Mouse (Mus musculus): Measurements from ENCODE around the gene Arhgap22. TPM values are rescaled to one million over a fixed set of nuclear protein-coding genes. Genes with fewer than 3 reads are reported as not detected.
A peak's percentile ranks its signal among the peaks of the same experiment; 100 is the strongest.

Arhgap22 gene
- total RNA-seq, 2 experiments from 2014 or later: 9.9 to 10.9 TPM

GRCm38 (mm10) chr14:33363611-33364010 lies 149.8 kb downstream of the Arhgap22 start:
- no peak for DNase-seq (ENCODE audit: low spot score in 2 of 2)

GRCm38 (mm10) chr14:33364061-33364460 lies 150.2 kb downstream of the Arhgap22 start:
- no peak for DNase-seq (ENCODE audit: low spot score in 2 of 2)

- DNase-seq (ENCODE audit: low spot score in 2 of 2): no peak
Observed at GRCm38 (mm10) chr14:33366891-33367777, 153.3 kb downstream of the Arhgap22 start.

- DNase-seq (ENCODE audit: low spot score in 2 of 2): no peak
Observed at GRCm38 (mm10) chr14:33369375-33369774, 155.5 kb downstream of the Arhgap22 start.

GRCm38 (mm10) chr14:33370056-33370455 lies 156.2 kb downstream of the Arhgap22 start:
- no peak for DNase-seq (ENCODE audit: low spot score in 2 of 2)

GRCm38 (mm10) chr14:33371248-33371647 lies 157.4 kb downstream of the Arhgap22 start:
- DNase-seq (ENCODE audit: low spot score in 2 of 2): peak; percentile 63 to 82

GRCm38 (mm10) chr14:33373271-33373670 lies 159.4 kb downstream of the Arhgap22 start:
- no peak for DNase-seq (ENCODE audit: low spot score in 2 of 2)

- no peak for DNase-seq (ENCODE audit: low spot score in 2 of 2)
Observed at GRCm38 (mm10) chr14:33374089-33374488, 160.3 kb downstream of the Arhgap22 start.

GRCm38 (mm10) chr14:33377211-33377610 lies 163.4 kb downstream of the Arhgap22 start:
- DNase-seq (ENCODE audit: low spot score in 2 of 2): no peak

GRCm38 (mm10) chr14:33378723-33379122 lies 164.9 kb downstream of the Arhgap22 start:
- no peak for DNase-seq (ENCODE audit: low spot score in 2 of 2)

- no peak for DNase-seq (ENCODE audit: low spot score in 2 of 2)
Observed at GRCm38 (mm10) chr14:33380830-33381457, 167.1 kb downstream of the Arhgap22 start.

GRCm38 (mm10) chr14:33398065-33398860 lies 184.4 kb downstream of the Arhgap22 start:
- no peak for DNase-seq (ENCODE audit: low spot score in 2 of 2)

GRCm38 (mm10) chr14:33400019-33400418 lies 186.2 kb downstream of the Arhgap22 start:
- no peak for DNase-seq (ENCODE audit: low spot score in 2 of 2)

GRCm38 (mm10) chr14:33402331-33402730 lies 188.5 kb downstream of the Arhgap22 start:
- no peak for DNase-seq (ENCODE audit: low spot score in 2 of 2)

GRCm38 (mm10) chr14:33415746-33416145 lies 201.9 kb downstream of the Arhgap22 start:
- DNase-seq (ENCODE audit: low spot score in 2 of 2): no peak

- DNase-seq (ENCODE audit: low spot score in 2 of 2): no peak
Observed at GRCm38 (mm10) chr14:33418311-33418909, 204.6 kb downstream of the Arhgap22 start.

Other genes with a start within 250 kb of the Arhgap22 start
- gene Lrrc18, start 222.6 kb upstream of the Arhgap22 start, total RNA-seq (2021): under 1 TPM; 0.36 to 0.44 TPM
- 1 to 10 TPM; 2.9 to 3.2 TPM for gene Wdfy4, start 28.5 kb upstream of the Arhgap22 start, total RNA-seq (2021)
- 100 to 1,000 TPM; 113 to 116 TPM for gene Mapk8, start 233.1 kb downstream of the Arhgap22 start, total RNA-seq (2021)